Mouse (Mus musculus): ENCODE data around the gene Hilpda. TPM values are rescaled to one million over a fixed set of nuclear protein-coding genes. Genes with fewer than 3 reads are reported as not detected.

The Hilpda gene
- total RNA-seq, 2 experiments from 2014 or later: 9.7 to 14.0 TPM

- ATAC-seq (replicated peaks; ENCODE audit: poor library complexity, severe bottlenecking): peak; percentile 9; the same call in 1 of the 2 replicates
Observed at GRCm38 (mm10) chr6:29270961-29271360, 1.3 kb upstream of the Hilpda start.

GRCm38 (mm10) chr6:29276746-29277145, 4.5 kb downstream of the Hilpda start:
- ATAC-seq (replicated peaks; ENCODE audit: poor library complexity, severe bottlenecking): no peak

- peak; percentile 87 for ATAC-seq (replicated peaks; ENCODE audit: poor library complexity, severe bottlenecking)
Observed at GRCm38 (mm10) chr6:29278513-29279267, 6.4 kb downstream of the Hilpda start.

- no peak for ATAC-seq (replicated peaks; ENCODE audit: poor library complexity, severe bottlenecking)
Observed at GRCm38 (mm10) chr6:29279293-29279692, 7.0 kb downstream of the Hilpda start, which contains the start of gene Fam71f2. TSS of gene Fam71f2 (plus strand) at chr6:29279593.

- ATAC-seq (replicated peaks; ENCODE audit: poor library complexity, severe bottlenecking): no peak
Observed at GRCm38 (mm10) chr6:29280671-29281070, 8.4 kb downstream of the Hilpda start.

- no peak for ATAC-seq (replicated peaks; ENCODE audit: poor library complexity, severe bottlenecking)
Observed at GRCm38 (mm10) chr6:29286870-29287269, 14.6 kb downstream of the Hilpda start.

- ATAC-seq (replicated peaks; ENCODE audit: poor library complexity, severe bottlenecking): no peak
Observed at GRCm38 (mm10) chr6:29287481-29287880, 15.2 kb downstream of the Hilpda start.

GRCm38 (mm10) chr6:29287944-29288343, 15.7 kb downstream of the Hilpda start:
- ATAC-seq (replicated peaks; ENCODE audit: poor library complexity, severe bottlenecking): no peak

- no peak for ATAC-seq (replicated peaks; ENCODE audit: poor library complexity, severe bottlenecking)
Observed at GRCm38 (mm10) chr6:29288651-29289050, 16.4 kb downstream of the Hilpda start.

- no peak for ATAC-seq (replicated peaks; ENCODE audit: poor library complexity, severe bottlenecking)
Observed at GRCm38 (mm10) chr6:29299112-29299511, 26.8 kb downstream of the Hilpda start.

- ATAC-seq (replicated peaks; ENCODE audit: poor library complexity, severe bottlenecking): no peak
Observed at GRCm38 (mm10) chr6:29303251-29303650, 31.0 kb downstream of the Hilpda start.

GRCm38 (mm10) chr6:29303726-29304125, 31.4 kb downstream of the Hilpda start:
- no peak for ATAC-seq (replicated peaks; ENCODE audit: poor library complexity, severe bottlenecking)

- ATAC-seq (replicated peaks; ENCODE audit: poor library complexity, severe bottlenecking): no peak
Observed at GRCm38 (mm10) chr6:29305462-29305861, 33.2 kb downstream of the Hilpda start.

GRCm38 (mm10) chr6:29308846-29309605, 36.7 kb downstream of the Hilpda start:
- ATAC-seq (replicated peaks; ENCODE audit: poor library complexity, severe bottlenecking): no peak

- no peak for ATAC-seq (replicated peaks; ENCODE audit: poor library complexity, severe bottlenecking)
Observed at GRCm38 (mm10) chr6:29313690-29314202, 41.5 kb downstream of the Hilpda start.

GRCm38 (mm10) chr6:29317286-29317685, 45.0 kb downstream of the Hilpda start:
- no peak for ATAC-seq (replicated peaks; ENCODE audit: poor library complexity, severe bottlenecking)

GRCm38 (mm10) chr6:29317941-29318340, 45.7 kb downstream of the Hilpda start:
- ATAC-seq (replicated peaks; ENCODE audit: poor library complexity, severe bottlenecking): no peak

- no peak for ATAC-seq (replicated peaks; ENCODE audit: poor library complexity, severe bottlenecking)
Observed at GRCm38 (mm10) chr6:29318879-29319278, 46.6 kb downstream of the Hilpda start, which contains the start of gene Fam71f1. TSS of gene Fam71f1 (plus strand) at chr6:29319140.

- no peak for ATAC-seq (replicated peaks; ENCODE audit: poor library complexity, severe bottlenecking)
Observed at GRCm38 (mm10) chr6:29321586-29321985, 49.3 kb downstream of the Hilpda start.

GRCm38 (mm10) chr6:29322147-29322546, 49.9 kb downstream of the Hilpda start:
- ATAC-seq (replicated peaks; ENCODE audit: poor library complexity, severe bottlenecking): no peak

GRCm38 (mm10) chr6:29322735-29323134, 50.4 kb downstream of the Hilpda start:
- ATAC-seq (replicated peaks; ENCODE audit: poor library complexity, severe bottlenecking): peak; percentile 65

Data from granulocyte monocyte progenitor cell, adult 5-6 weeks (primary cell).